Mouse (Mus musculus) megakaryocyte, embryonic 14.5 days (primary cell): ENCODE measurements around the gene Arhgef38.

Experiments
- FLI1 ChIP-seq: IDR thresholded peaks from 2 replicates; pipeline ENCODE4 v1.6.1; 2012; ENCODE audit warnings: low read length, inconsistent platforms, mixed read lengths
- GATA1 ChIP-seq: IDR thresholded peaks from 3 replicates; pipeline ENCODE4 v1.6.1; 2012; ENCODE audit warnings: mixed read lengths, low read length, inconsistent platforms, borderline replicate concordance

- TF ChIP-seq GATA1 (no peak), FLI1 (no peak)
Measured at GRCm38 (mm10) chr3:133111741-133112140, 123.0 kb downstream of the Arhgef38 start.
